Mouse (Mus musculus) neural tube, embryonic 14.5 days (tissue): ENCODE measurements at regions not wholly inside any gene's neighbourhood (a gene's known extent, or its start where the extent isn't known, plus 50 kb on each side); places are given as distances from the start of the nearest gene placed in this dataset.

ENCODE experiments used
- ATAC-seq: fragments of 200-750 bp; cut with Nextera tagmentation; 2 replicates; pipeline ENCODE4 v1.8.0; 2017; ENCODE audit warnings: low read depth, mild to moderate bottlenecking, moderate TSS enrichment, moderate library complexity
- H3K27ac ChIP-seq: fragments of 300-500 bp; sonication (generic); 2 replicates; pipeline ENCODE4 v1.5.1; 2014; ENCODE audit warnings: low read depth, mild to moderate bottlenecking, control low read depth, low read length, moderate library complexity, mixed read lengths
- H3K27me3 ChIP-seq: fragments of 300-500 bp; sonication (generic); 2 replicates; pipeline ENCODE4 v1.6.1; 2014; ENCODE audit warnings: low read length; ENCODE audit not compliant: control insufficient read depth, insufficient read depth
- H3K36me3 ChIP-seq: fragments of 300-500 bp; sonication (generic); 2 replicates; pipeline ENCODE4 v1.6.1; 2014; ENCODE audit warnings: low read length, mixed read lengths; ENCODE audit not compliant: control insufficient read depth, insufficient read depth
- H3K4me1 ChIP-seq: fragments of 300-500 bp; sonication (generic); 2 replicates; pipeline ENCODE4 v1.6.1; 2014; ENCODE audit warnings: low read length; ENCODE audit not compliant: control insufficient read depth, insufficient read depth
- H3K4me2 ChIP-seq: fragments of 300-500 bp; sonication (generic); 2 replicates; pipeline ENCODE4 v1.6.1; 2014; ENCODE audit warnings: mild to moderate bottlenecking, low read depth, low read length, control low read depth
- H3K4me3 ChIP-seq: fragments of 300-500 bp; sonication (generic); 2 replicates; pipeline ENCODE4 v1.5.1; 2014; ENCODE audit warnings: low read depth, low read length, control low read depth, mixed read lengths
- H3K9ac ChIP-seq: fragments of 300-500 bp; sonication (generic); replicated peaks from 2 replicates; pipeline ENCODE4 v1.6.1; 2014; ENCODE audit warnings: low read depth, mild to moderate bottlenecking, control low read depth, low read length, mixed read lengths
- H3K9me3 ChIP-seq: fragments of 300-500 bp; sonication (generic); 2 replicates; pipeline ENCODE4 v1.6.1; 2016; ENCODE audit warnings: low read length; ENCODE audit not compliant: control insufficient read depth
- WGBS: fragments of 180-500 bp; shearing (Covaris S2); extraction: QIAGEN DNeasy Blood & Tissue Kit; methylation state at CpG from one replicate; pipeline ENCODE4 v1.1.7; 2014; 5-methylcytosine and 5-hydroxymethylcytosine counted together

DNA sequence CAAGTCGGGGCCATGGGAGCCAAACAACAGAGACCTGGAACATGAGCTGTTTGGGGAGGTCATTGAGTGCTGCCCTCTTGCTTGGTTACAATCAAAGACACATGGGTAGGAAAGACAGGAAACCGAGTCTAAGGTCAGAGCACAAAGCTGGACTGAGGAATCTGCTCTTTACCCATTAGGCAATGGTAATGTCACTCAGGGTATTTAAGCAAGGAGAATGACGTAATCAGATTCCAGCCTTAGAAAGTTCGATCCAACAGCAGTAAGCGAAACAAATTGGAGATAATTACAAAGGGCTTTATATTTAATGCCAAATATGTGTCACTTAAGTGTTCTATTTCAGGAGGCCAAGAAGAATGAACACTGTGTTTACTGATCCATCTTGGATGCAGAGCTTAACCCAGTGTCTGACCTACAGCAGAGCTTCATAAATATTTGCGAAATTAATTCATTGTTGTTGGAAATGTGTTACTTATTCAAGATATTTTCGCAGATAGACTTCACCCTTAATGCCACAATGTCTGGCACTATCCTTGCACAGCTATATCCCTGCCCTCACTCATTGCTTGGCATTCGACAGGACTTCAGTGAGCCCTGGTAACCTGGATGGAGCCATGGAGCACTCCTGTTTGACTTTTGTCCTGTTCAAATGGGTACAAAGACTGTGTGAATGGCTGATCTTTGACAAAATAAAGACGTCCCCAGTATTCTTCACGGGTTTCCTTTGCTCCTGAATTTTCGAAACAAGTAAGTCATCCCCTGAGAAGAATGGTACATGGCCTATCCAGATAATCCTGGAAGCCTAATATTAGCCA, 56.2 kb upstream of the Ptgfr start:
- H3K27me3 ChIP-seq = no peaks in the 10 kb centered on the region
- H3K27ac ChIP-seq = no peak overlapping the region
- H3K9ac ChIP-seq = no peak overlapping the region
- H3K4me2 ChIP-seq = no peak overlapping the region
- ATAC-seq = no peak
- H3K36me3 ChIP-seq = no peaks in the 10 kb centered on the region
- 81% methylated on average over 11 of the region's 11 CpGs for WGBS
- H3K4me1 ChIP-seq = 0 out of 2 replicates have a peak, but pooled peaks cover 5% of the 10 kb centered on the region
- no peak overlapping the region for H3K4me3 ChIP-seq
- H3K9me3 ChIP-seq = no peaks in the 10 kb centered on the region

DNA sequence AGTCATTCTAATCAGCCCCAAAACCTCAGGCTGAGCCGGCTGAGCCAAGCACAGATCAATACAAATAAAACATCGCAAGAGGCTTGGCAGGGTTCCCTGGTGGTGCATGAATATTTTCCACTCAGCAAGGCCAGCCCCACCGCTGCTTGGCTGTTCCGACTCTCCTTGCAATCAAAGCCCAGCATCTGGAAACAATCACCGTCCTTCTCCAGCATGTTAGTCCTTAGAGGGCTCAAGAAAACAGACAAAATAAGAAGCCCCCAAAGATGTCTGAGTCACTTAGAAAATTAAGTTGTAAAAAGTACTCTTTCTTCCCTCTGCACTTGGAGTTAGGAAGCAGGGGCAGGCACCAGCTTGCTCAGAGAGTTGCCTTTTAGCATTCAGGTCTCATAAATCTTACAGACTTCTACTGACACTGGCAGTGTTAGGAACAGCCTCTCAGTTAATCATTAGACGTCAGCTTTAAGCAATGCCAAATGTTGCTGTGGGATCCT, 54.4 kb upstream of the Ptgfr start:
- H3K36me3 ChIP-seq = no peaks in the 10 kb centered on the region
- H3K9ac ChIP-seq = no peak overlapping the region
- no peaks in the 10 kb centered on the region for H3K27me3 ChIP-seq
- ATAC-seq = peak; percentile 70
- H3K27ac ChIP-seq = no peak overlapping the region
- H3K4me2 ChIP-seq = no peak overlapping the region
- H3K4me1 ChIP-seq = 0 out of 2 replicates have a peak, but pooled peaks cover 5% of the 10 kb centered on the region
- WGBS = 15% methylated on average over 6 of the region's 6 CpGs
- no peak overlapping the region for H3K4me3 ChIP-seq
- H3K9me3 ChIP-seq = no peaks in the 10 kb centered on the region

DNA sequence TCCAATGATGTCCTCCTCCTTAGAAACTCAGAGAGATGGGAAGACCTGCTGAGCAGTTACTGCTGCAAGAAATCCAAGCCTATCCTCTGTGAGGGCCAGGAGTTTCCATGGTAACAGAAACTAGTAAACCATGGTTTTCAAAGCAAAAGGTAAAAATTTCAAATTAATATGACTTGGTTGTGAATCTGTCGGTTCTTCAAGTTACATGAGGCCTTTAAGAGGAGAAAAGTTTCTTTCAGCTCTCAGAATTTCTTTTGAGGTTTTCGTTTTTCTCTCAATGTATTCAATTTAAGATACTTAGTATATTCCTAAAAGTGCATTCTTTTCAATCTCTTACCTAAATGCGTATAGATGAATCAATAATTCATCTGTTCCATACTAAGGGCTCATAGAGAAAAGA, 53.9 kb upstream of the Ptgfr start:
- ATAC-seq = no peak
- H3K4me1 ChIP-seq = 0 out of 2 replicates have a peak, but pooled peaks cover 5% of the 10 kb centered on the region
- H3K27me3 ChIP-seq = no peaks in the 10 kb centered on the region
- no peaks in the 10 kb centered on the region for H3K36me3 ChIP-seq
- H3K9ac ChIP-seq = no peak overlapping the region
- no peak overlapping the region for H3K27ac ChIP-seq
- no peaks in the 10 kb centered on the region for H3K9me3 ChIP-seq
- WGBS = 72% methylated on average over 3 of the region's 3 CpGs
- no peak overlapping the region for H3K4me2 ChIP-seq
- H3K4me3 ChIP-seq = no peak overlapping the region

DNA sequence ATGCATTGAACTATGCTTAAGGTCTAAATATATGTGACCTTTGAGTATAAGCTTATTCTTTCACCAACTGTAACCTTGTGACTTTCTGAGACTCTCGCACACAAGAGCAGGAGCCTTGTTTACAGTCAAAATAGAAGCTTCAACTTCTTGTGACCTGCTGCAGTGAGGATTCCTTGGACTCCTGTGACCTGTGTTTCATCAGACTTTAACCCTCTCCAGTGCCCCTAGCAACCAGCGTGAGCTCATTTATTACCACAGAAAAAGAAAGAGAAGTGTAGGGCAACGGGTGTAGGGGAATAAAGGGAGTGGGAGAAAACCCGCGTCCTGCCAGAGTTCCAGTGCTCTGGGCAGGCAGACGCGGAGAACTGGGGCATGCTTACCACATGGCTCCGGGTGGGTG, 52.3 kb upstream of the Ptgfr start:
- no peaks in the 10 kb centered on the region for H3K27me3 ChIP-seq
- H3K4me2 ChIP-seq = no peak overlapping the region
- WGBS = 50% methylated on average over 8 of the region's 8 CpGs
- no peak overlapping the region for H3K27ac ChIP-seq
- H3K9me3 ChIP-seq = no peaks in the 10 kb centered on the region
- H3K4me3 ChIP-seq = no peak overlapping the region
- no peak overlapping the region for H3K9ac ChIP-seq
- 0 out of 2 replicates have a peak, but pooled peaks cover 5% of the 10 kb centered on the region for H3K4me1 ChIP-seq
- no peak for ATAC-seq
- no peaks in the 10 kb centered on the region for H3K36me3 ChIP-seq
